Mouse (Mus musculus): ENCODE results near the gene Flvcr1.

- TF ChIP-seq CHD2 (IDR thresholded peaks at IDR 0.05; ENCODE audit: low read depth, low read length) (no peak), HCFC1 (IDR thresholded peaks at IDR 0.05; ENCODE audit: borderline replicate concordance, insufficient read depth, low read length) (no peak), ZC3H11A (IDR thresholded peaks at IDR 0.05; ENCODE audit: borderline replicate concordance, low read depth, low read length) (no peak)
Observed at GRCm38 (mm10) chr1:191055533-191055873, 29.5 kb upstream of the Flvcr1 start.

Measured in ES-E14 (cell line).